Mouse (Mus musculus) thymus, adult 2 months (tissue): ENCODE data around the gene Rbp7. TPM values are rescaled to one million over a fixed set of nuclear protein-coding genes. Genes with fewer than 3 reads are reported as not detected.
"Not testable (repeated sequence)": the region's sequence is repeated elsewhere in the genome, so short reads cannot be mapped to it uniquely, and the experiment has no call there.

Experiments
- DNase-seq: peaks from one replicate; pipeline ENCODE4 v3.0.0; 2021
- H3K27ac ChIP-seq: fragments of 200-500 bp; 2 replicates; pipeline ENCODE4 v1.5.1; 2012; ENCODE audit warnings: low read length, control low read depth; ENCODE audit not compliant: control insufficient read depth, insufficient read depth
- H3K27me3 ChIP-seq: fragments of 200-500 bp; 2 replicates; pipeline ENCODE4 v1.6.1; 2012; ENCODE audit warnings: mild to moderate bottlenecking, low read length, moderate library complexity, mixed read lengths; ENCODE audit not compliant: control insufficient read depth, insufficient read depth
- H3K36me3 ChIP-seq: fragments of 200-500 bp; 2 replicates; pipeline ENCODE4 v1.6.1; 2012; ENCODE audit warnings: mild to moderate bottlenecking, low read length, moderate library complexity; ENCODE audit not compliant: control insufficient read depth, insufficient read depth
- H3K4me1 ChIP-seq: fragments of 200-500 bp; replicated peaks from 2 replicates; pipeline ENCODE4 v1.6.1; 2012; ENCODE audit warnings: low read length; ENCODE audit not compliant: control insufficient read depth, insufficient read depth
- H3K4me3 ChIP-seq: fragments of 200-500 bp; 2 replicates; pipeline ENCODE4 v1.5.1; 2012; ENCODE audit warnings: mild to moderate bottlenecking, low read length, control low read depth, moderate library complexity; ENCODE audit not compliant: control insufficient read depth, insufficient read depth
- CTCF ChIP-seq: fragments of 200-500 bp; IDR thresholded peaks from 2 replicates; pipeline ENCODE4 v1.5.1; 2012; ENCODE audit warnings: mild to moderate bottlenecking, control low read depth, low read length, moderate library complexity, borderline replicate concordance; ENCODE audit not compliant: control insufficient read depth, poor library complexity, insufficient read depth; ENCODE audit errors: extremely low read depth
- POLR2A ChIP-seq: fragments of 200-500 bp; IDR thresholded peaks from 2 replicates; pipeline ENCODE4 v1.6.1; 2012; ENCODE audit warnings: mild to moderate bottlenecking, low read length, control low read depth, moderate library complexity; ENCODE audit not compliant: control insufficient read depth, poor library complexity, insufficient read depth; ENCODE audit errors: extremely low read depth
- WGBS: fragments of 180-500 bp; shearing (Covaris S2); methylation state at CpG from one replicate; pipeline ENCODE4 v1.1.7; 2018; 5-methylcytosine and 5-hydroxymethylcytosine counted together
- polyA plus RNA-seq: library from polyadenylated mRNA; depleted of rRNA; stranded (reverse); fragments of >200 nt; gene quantifications from 2 replicates; pipeline ENCODE4 v1.2.3, GENCODE M21; 2012

Rbp7 gene
- polyA plus RNA-seq, 1 experiment = 1.2 TPM

DNA sequence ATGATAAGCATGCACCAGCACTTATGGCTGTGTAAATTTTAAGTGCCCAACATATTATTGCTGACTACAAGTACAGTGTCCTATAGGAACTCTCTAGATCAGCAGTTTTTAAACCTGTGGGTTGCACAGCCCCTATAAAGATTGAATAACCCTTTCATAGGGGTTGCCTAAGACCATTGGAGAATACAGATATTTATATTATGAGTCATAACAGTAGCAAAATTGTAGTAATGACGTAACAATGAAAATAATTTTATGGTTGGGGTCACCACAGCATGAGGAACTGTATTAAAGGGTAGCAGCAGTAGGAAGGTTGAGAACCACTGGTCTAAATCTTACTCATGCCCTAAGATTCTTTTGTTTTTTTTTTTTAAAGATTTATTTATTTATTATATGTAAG lies 4.6 kb upstream of the Rbp7 start:
- no peak for DNase-seq
- peaks cover 28% of the 10 kb centered on the region for H3K4me1 ChIP-seq
- H3K27ac ChIP-seq = no peak overlapping the region
- no peak overlapping the region for H3K4me3 ChIP-seq
- 88% methylated on average over 1 of the region's 1 CpGs for WGBS
- H3K27me3 ChIP-seq = no peaks in the 10 kb centered on the region
- no peaks in the 10 kb centered on the region for H3K36me3 ChIP-seq
- no peak for TF ChIP-seq POLR2A
- no peak for TF ChIP-seq CTCF

- Histone ChIP-seq H3K27ac (peak overlapping the region; percentile 27; the same call in 1 of the 2 replicates), H3K4me3 (no peak overlapping the region), H3K4me1 (peaks cover 25% of the 10 kb centered on the region), H3K36me3 (no peaks in the 10 kb centered on the region), H3K27me3 (no peaks in the 10 kb centered on the region)
- no peak for TF ChIP-seq POLR2A
- TF ChIP-seq CTCF = no peak
- WGBS = 61% methylated on average over 5 of the region's 5 CpGs
- no peak for DNase-seq
Observed at GRCm38 (mm10) chr4:149458526-149458925, 3.7 kb upstream of the Rbp7 start.

- Histone ChIP-seq H3K36me3 (no peaks in the 10 kb centered on the region), H3K27me3 (no peaks in the 10 kb centered on the region), H3K4me1 (peaks cover 24% of the 10 kb centered on the region), H3K27ac (no peak overlapping the region), H3K4me3 (no peak overlapping the region)
- 88% methylated on average over 6 of the region's 6 CpGs for WGBS
- TF ChIP-seq CTCF (no peak), POLR2A (no peak)
- DNase-seq = no peak
Observed at GRCm38 (mm10) chr4:149457831-149458430, 3.2 kb upstream of the Rbp7 start.

GRCm38 (mm10) chr4:149457163-149457562 lies 2.4 kb upstream of the Rbp7 start:
- not testable (repeated sequence) for H3K27me3 ChIP-seq, H3K27ac ChIP-seq, DNase-seq, H3K36me3 ChIP-seq, H3K4me3 ChIP-seq
- peaks cover 22% of the 10 kb centered on the region for H3K4me1 ChIP-seq
- WGBS = 93% methylated on average over 27 of the region's 27 CpGs

- H3K4me3 ChIP-seq = no peak overlapping the region
- H3K36me3 ChIP-seq = no peaks in the 10 kb centered on the region
- WGBS = 93% methylated on average over 17 of the region's 17 CpGs
- TF ChIP-seq POLR2A (no peak), CTCF (no peak)
- H3K4me1 ChIP-seq = peaks cover 10% of the 10 kb centered on the region
- DNase-seq = no peak
- no peak overlapping the region for H3K27ac ChIP-seq
- no peaks in the 10 kb centered on the region for H3K27me3 ChIP-seq
Observed at GRCm38 (mm10) chr4:149454263-149454662, 515 bp downstream of the Rbp7 start.

GRCm38 (mm10) chr4:149453656-149454055 lies 1.1 kb downstream of the Rbp7 start:
- Histone ChIP-seq H3K36me3 (no peaks in the 10 kb centered on the region), H3K4me3 (no peak overlapping the region), H3K27ac (no peak overlapping the region), H3K4me1 (peaks cover 5% of the 10 kb centered on the region), H3K27me3 (no peaks in the 10 kb centered on the region)
- peak; percentile 55; the same call in 1 of the 2 replicates for TF ChIP-seq CTCF
- no peak for TF ChIP-seq POLR2A
- peak; percentile 83 for DNase-seq
- WGBS = 62% methylated on average over 4 of the region's 4 CpGs

DNA sequence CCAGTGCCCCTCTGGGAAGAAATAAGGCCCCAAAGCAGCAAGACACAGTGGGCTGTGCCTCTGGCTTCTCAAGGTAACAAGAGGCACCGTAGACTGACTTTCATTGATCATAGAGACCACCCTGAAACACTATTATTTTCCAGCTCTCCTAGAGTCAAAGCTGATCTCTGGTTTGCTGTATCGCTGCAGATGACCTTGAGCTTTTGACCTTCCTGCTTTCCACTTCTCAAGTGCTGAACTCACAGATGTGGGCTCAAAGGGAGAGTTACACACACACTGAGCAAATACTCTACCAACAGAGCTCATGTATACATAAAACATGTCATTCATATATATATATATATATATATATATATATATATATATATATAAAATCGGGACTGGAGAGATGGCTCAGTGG lies 4.1 kb downstream of the Rbp7 start:
- H3K27ac ChIP-seq = no peak overlapping the region
- WGBS = 95% methylated on average over 3 of the region's 3 CpGs
- no peak for TF ChIP-seq POLR2A
- no peak for TF ChIP-seq CTCF
- DNase-seq = no peak
- H3K4me1 ChIP-seq = peaks cover 3% of the 10 kb centered on the region
- no peaks in the 10 kb centered on the region for H3K27me3 ChIP-seq
- no peaks in the 10 kb centered on the region for H3K36me3 ChIP-seq
- no peak overlapping the region for H3K4me3 ChIP-seq
